Mouse (Mus musculus) limb, embryonic 10.5 days (tissue): Measurements from ENCODE around the gene Tubg2. TPM values are rescaled to one million over a fixed set of nuclear protein-coding genes. Genes with fewer than 3 reads are reported as not detected.

ENCODE experiments used
- DNase-seq: peaks from one replicate; pipeline ENCODE4 v3.0.0-alpha.2; 2017; ENCODE audit warnings: low spot score
- H3K27ac ChIP-seq: fragments of 300-500 bp; sonication (generic); 2 replicates; pipeline ENCODE4 v1.5.1; 2016; ENCODE audit warnings: mild to moderate bottlenecking
- H3K27me3 ChIP-seq: fragments of 300-500 bp; sonication (generic); 2 replicates; pipeline ENCODE4 v1.6.1; 2016; ENCODE audit warnings: low read depth, mild to moderate bottlenecking; ENCODE audit not compliant: poor library complexity, severe bottlenecking
- H3K36me3 ChIP-seq: fragments of 300-500 bp; sonication (generic); 2 replicates; pipeline ENCODE4 v1.6.1; 2016; ENCODE audit warnings: mild to moderate bottlenecking, moderate library complexity
- H3K4me1 ChIP-seq: fragments of 300-500 bp; sonication (generic); 2 replicates; pipeline ENCODE4 v1.6.1; 2016
- H3K4me3 ChIP-seq: fragments of 300-500 bp; sonication (generic); 2 replicates; pipeline ENCODE4 v1.5.1; 2016; ENCODE audit warnings: mild to moderate bottlenecking, moderate library complexity
- H3K9me3 ChIP-seq: fragments of 300-500 bp; sonication (generic); replicated peaks from 2 replicates; pipeline ENCODE4 v1.6.1; 2016; ENCODE audit warnings: mild to moderate bottlenecking
- WGBS: fragments of 180-500 bp; shearing (Covaris S2); methylation state at CpG from one replicate; pipeline ENCODE4 v1.1.7; 2016; 5-methylcytosine and 5-hydroxymethylcytosine counted together
- microRNA-seq: library from miRNA; unstranded; fragments of <30 nt; microRNA quantifications from one replicate; pipeline ENCODE4, GENCODE M21; 2017
- polyA plus RNA-seq: library from polyadenylated mRNA; unstranded; fragments of >200 nt; fragmentation: Nextera tagmentation; extraction: Ambion mirVana; gene quantifications from 2 replicates; pipeline ENCODE4 v1.2.1, GENCODE M21; 2016

The Tubg2 gene
- polyA plus RNA-seq, 1 experiment from 2014 or later, result 3.0 TPM

DNA sequence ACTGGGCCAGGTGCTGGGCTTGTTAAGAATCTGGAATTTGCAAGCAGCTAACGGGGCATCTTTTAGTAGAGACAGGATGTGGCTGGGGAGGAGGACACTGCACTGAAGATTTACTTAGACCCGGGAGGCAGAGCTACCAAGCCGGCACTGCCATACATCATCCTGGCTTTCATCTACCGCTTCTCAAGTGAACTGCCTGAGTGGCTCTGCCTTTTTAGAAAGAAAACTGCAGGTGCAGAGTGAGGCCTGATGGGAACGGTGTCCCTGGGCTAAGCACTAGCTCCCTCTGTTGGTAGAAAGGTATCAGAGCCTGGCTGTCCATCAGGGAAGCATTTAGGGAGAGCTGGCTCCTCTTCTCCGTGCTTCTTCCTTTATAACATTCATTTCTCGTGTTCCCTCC lies 45.3 kb downstream of the Tubg2 start:
- H3K4me1 ChIP-seq, result no peaks in the 10 kb centered on the region
- DNase-seq, result no peak
- H3K4me3 ChIP-seq, result no peak overlapping the region
- no peaks in the 10 kb centered on the region for H3K27me3 ChIP-seq
- no peaks in the 10 kb centered on the region for H3K9me3 ChIP-seq
- peaks cover 67% of the 10 kb centered on the region for H3K36me3 ChIP-seq
- WGBS, result 33% methylated on average over 7 of the region's 7 CpGs
- H3K27ac ChIP-seq, result no peak overlapping the region

Small RNA genes lying within 50 kb of the gene (microRNA-seq; reads per million reads assigned to microRNA genes)
- gene Gm27626, result not detected

Other genes with a start within 250 kb of the Tubg2 start
- gene Stat3, start 216.4 kb upstream of the Tubg2 start, polyA plus RNA-seq, result 20.7 and 30.2 TPM in 2 replicates
- 21.9 and 24.6 TPM in 2 replicates for gene Cavin1, start 185.0 kb upstream of the Tubg2 start, polyA plus RNA-seq
- 28.1 and 30.2 TPM in 2 replicates for gene Atp6v0a1, start 146.5 kb upstream of the Tubg2 start, polyA plus RNA-seq
- 4.9 and 5.9 TPM in 2 replicates for gene Naglu, start 85.9 kb upstream of the Tubg2 start, polyA plus RNA-seq
- gene Hsd17b1, start 77.5 kb upstream of the Tubg2 start, polyA plus RNA-seq, result not detected in 2 replicates
- 42.3 and 45.3 TPM in 2 replicates for gene Coasy, start 73.3 kb upstream of the Tubg2 start, polyA plus RNA-seq
- gene Mlx, start 68.6 kb upstream of the Tubg2 start, polyA plus RNA-seq, result 41.3 and 49.6 TPM in 2 replicates
- gene Psmc3ip, start 60.5 kb upstream of the Tubg2 start, polyA plus RNA-seq, result 73.1 and 74.0 TPM in 2 replicates
- 17.8 and 17.9 TPM in 2 replicates for gene Retreg3, start 36.0 kb upstream of the Tubg2 start, polyA plus RNA-seq
- 145 and 158 TPM in 2 replicates for gene Tubg1, start 36.0 kb upstream of the Tubg2 start, polyA plus RNA-seq
- 0.04 and 0.09 TPM in 2 replicates for gene Cntnap1, start 14.6 kb downstream of the Tubg2 start, polyA plus RNA-seq
- 1.9 and 3.0 TPM in 2 replicates for gene Plekhh3, start 15.4 kb downstream of the Tubg2 start, polyA plus RNA-seq
- gene Ccr10, start 19.5 kb downstream of the Tubg2 start, polyA plus RNA-seq, result not detected in 2 replicates
- 10.1 and 13.6 TPM in 2 replicates for gene Ezh1, start 70.6 kb downstream of the Tubg2 start, polyA plus RNA-seq
- 54.2 and 61.5 TPM in 2 replicates for gene Ramp2, start 90.1 kb downstream of the Tubg2 start, polyA plus RNA-seq
- 118 and 127 TPM in 2 replicates for gene Vps25, start 97.8 kb downstream of the Tubg2 start, polyA plus RNA-seq
- 4.7 and 6.2 TPM in 2 replicates for gene Wnk4, start 104.7 kb downstream of the Tubg2 start, polyA plus RNA-seq
- gene Cntd1, start 123.1 kb downstream of the Tubg2 start, polyA plus RNA-seq, result 1.1 TPM in 2 replicates
- 187 and 192 TPM in 2 replicates for gene Coa3, start 123.2 kb downstream of the Tubg2 start, polyA plus RNA-seq
- 148 TPM in 2 replicates for gene Becn1, start 146.4 kb downstream of the Tubg2 start, polyA plus RNA-seq
- 210 and 214 TPM in 2 replicates for gene Psme3, start 160.3 kb downstream of the Tubg2 start, polyA plus RNA-seq
- 2.7 and 2.8 TPM in 2 replicates for gene Aoc2, start 169.2 kb downstream of the Tubg2 start, polyA plus RNA-seq
- 0.03 TPM in 1 of 2 replicates, not detected in the other for gene Aoc3, start 174.7 kb downstream of the Tubg2 start, polyA plus RNA-seq
- gene G6pc, start 211.7 kb downstream of the Tubg2 start, polyA plus RNA-seq, result not detected in 2 replicates